Mouse (Mus musculus) testis, adult 2 months (tissue): ENCODE results near the gene Axl. TPM values are rescaled to one million over a fixed set of nuclear protein-coding genes. Genes with fewer than 3 reads are reported as not detected.

Experiments used
- H3K27ac ChIP-seq: fragments of 200-500 bp; 2 replicates; pipeline ENCODE4 v1.5.1; 2012; ENCODE audit warnings: low read depth, low read length; ENCODE audit not compliant: control insufficient read depth, insufficient read depth
- H3K27me3 ChIP-seq: fragments of 200-500 bp; 2 replicates; pipeline ENCODE4 v1.6.1; 2012; ENCODE audit warnings: mild to moderate bottlenecking, low read length, moderate library complexity; ENCODE audit not compliant: control insufficient read depth, insufficient read depth
- H3K36me3 ChIP-seq: fragments of 200-500 bp; 2 replicates; pipeline ENCODE4 v1.6.1; 2012; ENCODE audit warnings: mild to moderate bottlenecking, low read length; ENCODE audit not compliant: control insufficient read depth, insufficient read depth
- H3K4me1 ChIP-seq: fragments of 200-500 bp; 2 replicates; pipeline ENCODE4 v1.6.1; 2012; ENCODE audit warnings: low read length; ENCODE audit not compliant: control insufficient read depth, insufficient read depth
- H3K4me3 ChIP-seq: fragments of 200-500 bp; 2 replicates; pipeline ENCODE4 v1.5.1; 2012; ENCODE audit warnings: low read depth, mild to moderate bottlenecking, low read length, moderate library complexity, mixed read lengths; ENCODE audit not compliant: control insufficient read depth
- CTCF ChIP-seq: fragments of 200-500 bp; IDR thresholded peaks from 2 replicates; pipeline ENCODE4 v1.5.1; 2012; ENCODE audit warnings: low read depth, mild to moderate bottlenecking, inconsistent platforms, low read length, moderate library complexity; ENCODE audit not compliant: control insufficient read depth, insufficient read depth, insufficient replicate concordance
- POLR2A ChIP-seq: fragments of 200-500 bp; IDR thresholded peaks from 2 replicates; pipeline ENCODE4 v1.6.1; 2012; ENCODE audit warnings: low read depth, mild to moderate bottlenecking, inconsistent platforms, low read length, moderate library complexity; ENCODE audit not compliant: control insufficient read depth
- polyA plus RNA-seq: library from polyadenylated mRNA; depleted of rRNA; stranded (reverse); fragments of >200 nt; gene quantifications from 2 replicates; pipeline ENCODE4 v1.2.3, GENCODE M21; 2012

The Axl gene
- polyA plus RNA-seq, 1 experiment = 23.7 TPM

DNA sequence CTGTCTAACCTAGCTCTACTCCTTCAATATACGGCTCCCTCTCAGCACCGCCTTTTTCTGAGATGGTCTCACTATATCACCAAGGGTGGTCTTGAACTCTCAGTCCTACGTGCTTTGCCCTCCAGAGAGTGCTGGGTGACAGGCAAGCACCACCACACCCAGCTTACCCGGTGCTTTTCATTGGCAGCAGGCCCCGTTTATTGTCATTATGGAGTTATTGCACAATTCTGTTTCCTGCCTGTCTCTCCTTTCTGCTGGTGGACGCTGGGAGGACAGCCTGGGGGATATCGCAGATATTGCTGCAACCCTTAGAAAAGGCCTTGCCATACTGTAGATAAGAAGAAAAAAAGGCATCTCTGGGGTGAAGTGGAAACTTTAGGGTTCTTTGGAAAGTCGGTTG lies 2.1 kb upstream of the Axl start:
- Histone ChIP-seq H3K4me3 (no peak overlapping the region), H3K27ac (no peak overlapping the region), H3K27me3 (no peaks in the 10 kb centered on the region), H3K36me3 (no peaks in the 10 kb centered on the region), H3K4me1 (peaks cover 7% of the 10 kb centered on the region)
- no peak for TF ChIP-seq CTCF
- TF ChIP-seq POLR2A = no peak

DNA sequence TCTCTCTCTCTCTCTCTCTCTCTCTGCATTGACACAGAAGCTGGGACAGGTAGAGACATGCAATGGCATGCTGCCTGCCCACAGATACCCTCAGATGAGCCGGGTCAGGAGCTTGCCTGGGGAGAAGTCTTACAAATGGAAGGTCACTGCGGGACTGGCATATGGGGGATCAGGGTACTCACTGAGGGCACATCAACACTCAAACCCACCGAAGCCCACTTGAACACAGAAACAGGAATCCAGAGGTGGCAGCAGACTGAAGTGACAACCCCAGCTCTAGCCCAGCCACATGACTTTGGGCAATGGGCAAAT lies 580 bp upstream of the Axl start:
- peaks cover 7% of the 10 kb centered on the region for H3K4me1 ChIP-seq
- H3K4me3 ChIP-seq = no peak overlapping the region
- no peaks in the 10 kb centered on the region for H3K36me3 ChIP-seq
- TF ChIP-seq POLR2A (no peak), CTCF (no peak)
- no peaks in the 10 kb centered on the region for H3K27me3 ChIP-seq
- H3K27ac ChIP-seq = no peak overlapping the region

DNA sequence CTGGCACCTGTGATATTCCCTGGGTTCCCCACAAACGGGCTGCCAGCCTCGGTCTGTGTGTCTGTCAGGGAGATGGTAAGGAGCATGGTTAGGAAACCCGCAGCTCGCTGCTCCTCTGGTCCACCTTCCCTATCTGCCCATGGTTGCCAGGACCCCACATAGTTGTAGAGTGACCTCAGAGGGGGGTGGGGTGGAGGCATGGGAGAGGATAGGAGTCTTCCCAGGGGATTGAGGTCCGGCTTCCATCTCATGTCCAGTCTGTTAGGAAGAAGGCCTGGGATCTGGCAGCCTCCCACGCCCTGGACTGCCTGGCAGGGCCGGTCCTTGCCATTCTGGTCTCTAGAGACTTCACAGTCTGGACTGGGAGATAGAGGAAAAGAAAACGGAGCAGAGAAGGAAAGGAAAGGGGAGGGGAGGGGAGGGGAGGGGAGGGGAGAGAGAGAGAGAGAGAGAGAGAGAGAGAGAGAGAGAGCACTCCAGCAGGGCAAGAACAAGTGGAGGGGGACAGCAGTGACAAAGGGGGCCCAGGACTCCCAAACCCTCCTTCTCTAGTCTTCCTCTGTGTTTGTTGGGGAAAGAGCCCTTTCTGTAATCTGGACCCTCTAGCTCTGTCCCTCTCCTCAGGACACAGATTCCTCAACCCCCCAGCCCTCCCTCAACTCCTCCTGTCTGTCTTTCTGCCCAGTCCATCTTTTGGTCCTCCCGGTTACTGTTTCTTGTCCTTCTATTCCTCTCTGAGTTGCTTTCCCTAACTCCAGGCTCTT lies 867 bp downstream of the Axl start:
- Histone ChIP-seq H3K36me3 (no peaks in the 10 kb centered on the region), H3K27me3 (no peaks in the 10 kb centered on the region), H3K4me3 (peak overlapping the region; percentile 68), H3K27ac (peak overlapping the region; percentile 76), H3K4me1 (peaks cover 7% of the 10 kb centered on the region)
- no peak for TF ChIP-seq POLR2A
- no peak for TF ChIP-seq CTCF

DNA sequence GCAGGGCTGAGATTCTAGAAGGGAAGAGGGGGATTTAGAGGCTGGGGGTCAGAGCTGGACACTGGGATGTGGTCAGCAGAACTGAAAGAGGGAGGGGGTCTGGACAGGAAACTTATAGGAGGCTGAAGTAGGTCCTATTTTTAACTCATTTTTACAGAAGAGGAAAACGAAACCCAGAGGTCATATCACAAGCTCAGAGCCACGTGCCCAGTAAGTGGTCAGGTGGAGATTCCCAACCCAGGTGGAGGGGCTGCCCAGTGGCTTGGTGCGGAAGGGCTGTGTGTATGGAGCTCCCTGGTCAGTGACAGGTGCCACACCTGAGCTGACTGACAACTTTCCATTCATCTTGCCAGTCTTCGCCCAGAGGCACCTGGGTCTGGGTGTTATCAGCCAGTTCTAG lies 1.5 kb downstream of the Axl start:
- no peak for TF ChIP-seq CTCF
- TF ChIP-seq POLR2A = 0 out of 2 replicates have a peak, but pooled peaks have one; percentile 16
- H3K4me1 ChIP-seq = peaks cover 7% of the 10 kb centered on the region
- peak overlapping the region; percentile 37; the same call in 1 of the 2 replicates for H3K4me3 ChIP-seq

DNA sequence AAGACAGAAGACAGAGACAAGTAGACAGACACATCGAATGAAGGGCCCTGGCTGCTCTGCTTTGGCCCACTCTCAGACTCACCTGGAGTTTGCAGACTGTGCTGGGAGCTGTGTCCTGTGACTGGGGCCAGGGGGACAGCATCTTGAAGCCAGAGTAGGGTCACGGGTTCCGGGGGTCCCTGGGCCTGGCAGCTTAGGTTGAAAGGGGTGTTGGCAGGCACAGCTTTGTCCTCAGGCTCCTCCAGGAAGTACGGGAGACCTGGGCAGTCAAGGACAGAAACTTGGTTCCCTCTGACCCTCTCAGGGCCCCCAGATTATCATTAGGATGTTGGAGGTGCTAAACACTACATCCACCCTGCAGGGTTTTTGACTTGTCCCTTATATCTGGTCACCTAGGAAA lies 2.8 kb downstream of the Axl start:
- Histone ChIP-seq H3K4me1 (peaks cover 14% of the 10 kb centered on the region), H3K4me3 (no peak overlapping the region), H3K27me3 (no peaks in the 10 kb centered on the region), H3K27ac (no peak overlapping the region; the same call in 1 of the 2 replicates), H3K36me3 (no peaks in the 10 kb centered on the region)
- no peak for TF ChIP-seq CTCF

More for the DNA sequence above, 1.5 kb downstream of the Axl start:
- H3K27ac ChIP-seq = peak overlapping the region; percentile 69
- no peaks in the 10 kb centered on the region for H3K27me3 ChIP-seq
- no peaks in the 10 kb centered on the region for H3K36me3 ChIP-seq

DNA sequence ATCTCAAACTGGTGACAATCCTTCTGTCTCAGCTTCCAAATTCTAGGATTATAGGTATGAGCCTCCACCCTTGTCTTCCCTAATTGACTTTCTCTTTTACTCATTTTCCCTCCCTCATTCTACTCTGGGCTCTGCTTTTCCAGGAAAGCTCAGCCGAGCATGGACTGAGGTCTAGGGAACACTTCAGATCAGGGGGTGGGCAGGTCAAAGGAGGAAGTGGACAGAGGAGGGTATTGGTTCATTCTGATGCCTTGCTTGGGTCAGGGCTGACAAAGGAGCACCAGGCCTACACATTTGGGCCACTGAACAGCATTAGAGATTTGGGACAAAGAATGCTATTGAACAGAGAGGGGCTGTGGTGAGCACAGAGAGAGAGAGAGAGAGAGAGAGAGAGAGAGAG lies 3.7 kb downstream of the Axl start:
- TF ChIP-seq POLR2A (no peak), CTCF (no peak)
- Histone ChIP-seq H3K4me1 (peaks cover 14% of the 10 kb centered on the region), H3K4me3 (no peak overlapping the region), H3K27ac (no peak overlapping the region), H3K27me3 (no peaks in the 10 kb centered on the region), H3K36me3 (no peaks in the 10 kb centered on the region)

DNA sequence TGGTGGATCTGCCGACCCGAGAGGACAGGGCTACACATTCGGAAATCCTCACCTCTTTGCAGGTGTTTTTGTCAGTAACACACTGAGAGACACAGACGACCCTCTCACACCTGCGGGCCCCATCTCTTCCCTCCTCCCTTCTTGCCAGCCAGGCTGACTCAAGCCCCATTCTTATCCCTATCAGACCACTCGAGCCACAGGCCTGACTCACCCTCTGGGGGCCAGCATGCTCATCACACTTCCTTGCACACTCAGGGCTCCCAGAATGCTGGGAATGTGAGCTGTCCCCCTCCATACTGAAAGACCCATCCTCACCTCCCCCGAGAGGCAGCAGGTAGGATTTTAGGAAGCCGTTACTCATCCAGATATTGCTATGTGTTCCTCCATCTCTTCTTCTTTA lies 4.8 kb downstream of the Axl start:
- TF ChIP-seq POLR2A (no peak), CTCF (no peak)
- Histone ChIP-seq H3K27ac (no peak overlapping the region), H3K4me1 (peaks cover 15% of the 10 kb centered on the region), H3K4me3 (no peak overlapping the region), H3K36me3 (no peaks in the 10 kb centered on the region), H3K27me3 (no peaks in the 10 kb centered on the region)

DNA sequence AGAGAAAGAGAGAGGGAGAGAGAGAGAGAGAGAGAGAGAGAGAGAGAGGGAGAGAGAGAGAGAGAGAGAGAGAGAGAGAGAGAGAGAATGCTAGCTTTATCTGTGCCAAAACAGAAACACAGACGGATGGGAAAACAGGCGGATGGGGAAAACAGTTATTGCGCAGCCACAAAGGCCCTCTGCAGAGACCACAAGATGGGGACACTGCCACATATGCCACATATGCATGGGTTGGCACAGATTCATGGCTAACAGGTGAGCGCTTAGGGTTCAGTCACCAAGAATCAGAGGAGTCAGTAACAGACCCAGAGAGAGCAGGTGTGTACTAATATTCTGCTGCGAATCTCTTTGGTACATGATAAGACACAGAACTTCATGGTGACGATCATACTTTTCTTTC lies 5.8 kb downstream of the Axl start:
- Histone ChIP-seq H3K36me3 (no peaks in the 10 kb centered on the region), H3K27me3 (no peaks in the 10 kb centered on the region), H3K27ac (peak overlapping the region; percentile 63; the same call in 1 of the 2 replicates), H3K4me1 (peaks cover 10% of the 10 kb centered on the region), H3K4me3 (no peak overlapping the region)
- TF ChIP-seq POLR2A (no peak), CTCF (no peak)
